Mouse (Mus musculus): ENCODE data around the gene Exoc6. TPM values are rescaled to one million over a fixed set of nuclear protein-coding genes. Genes with fewer than 3 reads are reported as not detected.
"Not testable (repeated sequence)": the region's sequence is repeated elsewhere in the genome, so short reads cannot be mapped to it uniquely, and the experiment has no call there.

The Exoc6 gene
- total RNA-seq (2015) (67.1 and 69.4 TPM in 2 replicates), total RNA-seq (2017) (96.3 and 108 TPM in 2 replicates)

- peak; percentile 74 for ATAC-seq (ENCODE audit: poor library complexity, severe bottlenecking)
These were observed at the start of gene Exoc6 for GRCm38 (mm10) chr19:37550101-37551039. Exoc6 (plus strand) TSS chr19:37550418.

- peak; percentile 95 for ATAC-seq (ENCODE audit: poor library complexity, severe bottlenecking)
These were observed 47.2 kb upstream of the Exoc6 start for GRCm38 (mm10) chr19:37502996-37503395.

GRCm38 (mm10) chr19:37506066-37506465 is 44.2 kb upstream of the Exoc6 start:
- ATAC-seq (ENCODE audit: poor library complexity, severe bottlenecking), result no peak

GRCm38 (mm10) chr19:37506614-37507013 is 43.6 kb upstream of the Exoc6 start:
- no peak for ATAC-seq (ENCODE audit: poor library complexity, severe bottlenecking)

- peak; percentile 95 for ATAC-seq (ENCODE audit: poor library complexity, severe bottlenecking)
These were observed 40.5 kb upstream of the Exoc6 start for GRCm38 (mm10) chr19:37509725-37510124.

GRCm38 (mm10) chr19:37514811-37515292 is 35.4 kb upstream of the Exoc6 start:
- ATAC-seq (ENCODE audit: poor library complexity, severe bottlenecking), result peak; percentile 64

GRCm38 (mm10) chr19:37517419-37517818 is 32.8 kb upstream of the Exoc6 start:
- no peak for ATAC-seq (ENCODE audit: poor library complexity, severe bottlenecking)

- no peak for ATAC-seq (ENCODE audit: poor library complexity, severe bottlenecking)
These were observed 29.3 kb upstream of the Exoc6 start for GRCm38 (mm10) chr19:37520740-37521433.

GRCm38 (mm10) chr19:37521434-37521781 is 28.8 kb upstream of the Exoc6 start:
- ATAC-seq (ENCODE audit: poor library complexity, severe bottlenecking), result no peak

GRCm38 (mm10) chr19:37523280-37524062 is 26.7 kb upstream of the Exoc6 start:
- peak; percentile 80 for ATAC-seq (ENCODE audit: poor library complexity, severe bottlenecking)

- ATAC-seq (ENCODE audit: poor library complexity, severe bottlenecking), result no peak
These were observed 24.3 kb upstream of the Exoc6 start for GRCm38 (mm10) chr19:37525925-37526324.

- no peak for ATAC-seq (ENCODE audit: poor library complexity, severe bottlenecking)
These were observed 23.4 kb upstream of the Exoc6 start for GRCm38 (mm10) chr19:37526768-37527167.

GRCm38 (mm10) chr19:37527736-37528135 is 22.5 kb upstream of the Exoc6 start:
- ATAC-seq (ENCODE audit: poor library complexity, severe bottlenecking), result not testable (repeated sequence)

- 0 out of 2 replicates have a peak, but pooled peaks have one; percentile 35 for ATAC-seq (ENCODE audit: poor library complexity, severe bottlenecking)
These were observed 21.6 kb upstream of the Exoc6 start for GRCm38 (mm10) chr19:37528581-37528980.

GRCm38 (mm10) chr19:37529296-37529695 is 20.9 kb upstream of the Exoc6 start:
- ATAC-seq (ENCODE audit: poor library complexity, severe bottlenecking), result no peak

- ATAC-seq (ENCODE audit: poor library complexity, severe bottlenecking), result no peak
These were observed 20.2 kb upstream of the Exoc6 start for GRCm38 (mm10) chr19:37529975-37530515.

- ATAC-seq (ENCODE audit: poor library complexity, severe bottlenecking), result no peak
These were observed 19.6 kb upstream of the Exoc6 start for GRCm38 (mm10) chr19:37530601-37531000.

- peak; percentile 62 for ATAC-seq (ENCODE audit: poor library complexity, severe bottlenecking)
These were observed 18.9 kb upstream of the Exoc6 start for GRCm38 (mm10) chr19:37531200-37531845.

GRCm38 (mm10) chr19:37533196-37533595 is 17.0 kb upstream of the Exoc6 start:
- ATAC-seq (ENCODE audit: poor library complexity, severe bottlenecking), result no peak

- peak; percentile 85 for ATAC-seq (ENCODE audit: poor library complexity, severe bottlenecking)
These were observed 15.4 kb upstream of the Exoc6 start for GRCm38 (mm10) chr19:37534737-37535365.
